Mouse (Mus musculus): ENCODE data around the gene Larp1b.

- no peak for TF ChIP-seq CTCF (IDR thresholded peaks at IDR 0.05; ENCODE audit: control insufficient read depth, insufficient read depth, insufficient replicate concordance, low read depth, low read length)
- no peak for TF ChIP-seq POLR2A (IDR thresholded peaks at IDR 0.05; ENCODE audit: control insufficient read depth, low read depth, low read length)
Observed at GRCm38 (mm10) chr3:40938592-40938991, 11.0 kb upstream of the Larp1b start.
